Mouse (Mus musculus) cerebellum, adult 2 months (tissue): ENCODE measurements around the gene Foxp1.

Experiments used
- CTCF ChIP-seq: fragments of 200-500 bp; IDR thresholded peaks from 2 replicates; pipeline ENCODE4 v1.5.1; 2011; ENCODE audit warnings: low read depth, mild to moderate bottlenecking, control low read depth, low read length, moderate library complexity, borderline replicate concordance; ENCODE audit not compliant: insufficient read depth
- POLR2A ChIP-seq: fragments of 200-500 bp; IDR thresholded peaks from 2 replicates; pipeline ENCODE4 v1.6.1; 2011; ENCODE audit warnings: low read length, control low read depth, borderline replicate concordance; ENCODE audit not compliant: insufficient read depth

DNA sequence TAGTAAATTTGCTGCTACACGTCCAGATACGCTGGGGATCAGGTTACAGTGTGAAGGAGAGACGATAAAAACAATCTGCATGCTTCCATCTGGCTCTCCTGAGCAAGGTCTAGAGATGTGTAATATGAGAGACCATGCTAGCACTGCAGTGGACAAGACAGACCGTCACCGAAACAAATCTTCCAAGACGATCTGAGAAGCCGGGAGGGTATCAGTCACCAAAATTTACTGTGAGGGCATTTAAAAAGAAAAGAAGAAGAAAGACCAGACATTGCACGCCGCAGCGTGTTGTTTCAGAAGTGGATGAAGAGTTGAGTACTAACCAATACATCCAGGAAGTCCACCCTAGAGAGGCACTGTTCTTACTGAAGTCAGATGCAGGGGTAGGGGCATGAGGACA, 39.0 kb downstream of the Foxp1 start:
- TF ChIP-seq CTCF (no peak), POLR2A (no peak)
